In genomic region chr9:123863641-123864040, GRCm38 (mm10) we compare ENCODE assay signal across 24 mouse cellular contexts. TPM values are rescaled to one million over a fixed set of nuclear protein-coding genes. Genes with fewer than 3 reads are reported as not detected.
DNase-seq lines count a peak whose midpoint lies in the region; ATAC-seq and TF ChIP-seq lines count a peak whose summit lies in the region.
"Had no signal": no experiment of that assay in that cellular context is flagged by ENCODE, and none has a peak within 500 bp of the region (broad histone marks: within the 10 kb centered on the region; RNA-seq: fewer than 3 reads in every experiment).

No protein-coding gene starts in this region.

- no peak overlapping the region for H3K9ac ChIP-seq in liver, postnatal 0 days (replicated peaks)
- no peak overlapping the region for H3K9ac ChIP-seq in liver, embryonic 11.5 days (ENCODE audit: low read depth, low read length)
- H3K9ac ChIP-seq: forebrain, embryonic 13.5 days; forebrain, postnatal 0 days; heart, embryonic 15.5 days; hindbrain, embryonic 13.5 days had no signal

- no peak overlapping the region for H3K4me3 ChIP-seq in liver, postnatal 0 days (ENCODE audit: low read depth, low read length)
- no peak overlapping the region for H3K4me3 ChIP-seq in liver, embryonic 11.5 days (ENCODE audit: low read depth, low read length)
- H3K4me3 ChIP-seq: embryonic facial prominence, embryonic 10.5 days; forebrain, embryonic 13.5 days; heart, embryonic 15.5 days; hindbrain, embryonic 13.5 days had no signal

- H3K9me3 ChIP-seq in liver, postnatal 0 days (ENCODE audit: low read length): no peaks in the 10 kb centered on the region
- no peaks in the 10 kb centered on the region for H3K9me3 ChIP-seq in liver, embryonic 11.5 days (ENCODE audit: control insufficient read depth, low read length)
- H3K9me3 ChIP-seq: embryonic facial prominence, embryonic 10.5 days; forebrain, embryonic 13.5 days; heart, embryonic 15.5 days; hindbrain, embryonic 13.5 days had no signal

- no peak for TF ChIP-seq EP300 in liver, postnatal 0 days (IDR thresholded peaks at IDR 0.05; ENCODE audit: low read depth)

- no peaks in the 10 kb centered on the region for H3K36me3 ChIP-seq in liver, postnatal 0 days (replicated peaks; ENCODE audit: insufficient read depth, low read length)
- no peaks in the 10 kb centered on the region for H3K36me3 ChIP-seq in liver, embryonic 11.5 days (ENCODE audit: control insufficient read depth, insufficient read depth, low read length)
- H3K36me3 ChIP-seq: embryonic facial prominence, embryonic 10.5 days; heart, embryonic 15.5 days; hindbrain, embryonic 13.5 days had no signal

- no peak overlapping the region for H3K4me2 ChIP-seq in liver, postnatal 0 days (ENCODE audit: low read depth, low read length)
- no peak overlapping the region for H3K4me2 ChIP-seq in liver, embryonic 11.5 days
- H3K4me2 ChIP-seq: forebrain, embryonic 13.5 days; heart, embryonic 11.5 days; heart, embryonic 15.5 days; hindbrain, embryonic 13.5 days had no signal

- intact Hi-C loops in gastrocnemius, postnatal 36 days (cut with DNase I): no loop called here

- no peaks in the 10 kb centered on the region for H3K27me3 ChIP-seq in liver, postnatal 0 days (ENCODE audit: insufficient read depth, low read length)
- H3K27me3 ChIP-seq in liver, embryonic 11.5 days (replicated peaks; ENCODE audit: control insufficient read depth, insufficient read depth, low read length): no peaks in the 10 kb centered on the region
- H3K27me3 ChIP-seq: forebrain, embryonic 13.5 days; heart, embryonic 15.5 days; hindbrain, embryonic 13.5 days had no signal

- WGBS in liver, postnatal 0 days (ENCODE audit: insufficient replicate concordance): 68% methylated on average over 1 of the region's 1 CpGs
- WGBS in liver, embryonic 11.5 days: 90% methylated on average over 1 of the region's 1 CpGs

- H3K4me1 ChIP-seq in liver, postnatal 0 days (ENCODE audit: insufficient read depth): no peaks in the 10 kb centered on the region
- H3K4me1 ChIP-seq in liver, embryonic 11.5 days (replicated peaks; ENCODE audit: control insufficient read depth, insufficient read depth, low read length): no peaks in the 10 kb centered on the region
- H3K4me1 ChIP-seq: embryonic facial prominence, embryonic 10.5 days; forebrain, embryonic 13.5 days; heart, embryonic 15.5 days; hindbrain, embryonic 13.5 days had no signal

- no peak for TF ChIP-seq CTCF in liver, postnatal 0 days (IDR thresholded peaks at IDR 0.05; ENCODE audit: low read depth)

- no peak for ATAC-seq in liver, postnatal 0 days
- ATAC-seq in liver, embryonic 11.5 days (replicated peaks; ENCODE audit: low FRiP score): no peak
- ATAC-seq in common myeloid progenitor, adult 5-6 weeks (replicated peaks; ENCODE audit: low read depth, poor library complexity, severe bottlenecking): 0 out of 2 replicates have a peak, but pooled peaks have one; percentile 18
- ATAC-seq in megakaryocyte progenitor cell, adult 5-6 weeks (replicated peaks; ENCODE audit: poor library complexity): peak; percentile 60
- ATAC-seq in activated CD4-positive, CD25-positive, alpha-beta regulatory T cell, adult 4 months: no peak
- ATAC-seq: forebrain, embryonic 13.5 days; forebrain, postnatal 0 days; hindbrain, postnatal 0 days; Patski had no signal

- DNase-seq in liver, postnatal 0 days: peak; percentile 10
- DNase-seq in liver, embryonic 11.5 days (ENCODE audit: low spot score): no peak
- no peak for DNase-seq in right cerebral cortex, postnatal 14 days
- DNase-seq in gastrocnemius, postnatal 36 days: no peak
- DNase-seq: adrenal gland, adult 8-10 months; cerebellum, adult 18-20 months; cerebellum, adult 9-11 months; cerebellum, postnatal 36 days; forebrain, postnatal 0 days; gastrocnemius, postnatal 14 days; heart, adult 18-20 months; heart, postnatal 14 days had no signal

- peak overlapping the region; percentile 71 for H3K27ac ChIP-seq in liver, postnatal 0 days (ENCODE audit: low read depth)
- H3K27ac ChIP-seq in liver, embryonic 11.5 days (ENCODE audit: low read depth, low read length): no peak overlapping the region
- H3K27ac ChIP-seq: embryonic facial prominence, embryonic 10.5 days; forebrain, embryonic 13.5 days; heart, embryonic 15.5 days; hindbrain, embryonic 13.5 days; hindbrain, postnatal 0 days had no signal

RNA-seq across cellular contexts. Expression of gene Xcr1, which starts 1.8 kb away (rescaled TPM):
- polyA plus RNA-seq in liver, postnatal 0 days (2015; fragmentation: Nextera tagmentation; extraction: Ambion mirVana): 0.11 TPM in 2 replicates
- polyA plus RNA-seq in liver, embryonic 11.5 days (2014; fragmentation: Nextera tagmentation; extraction: Ambion mirVana): not detected in 2 replicates
- total RNA-seq in common myeloid progenitor, adult 5-6 weeks (2017): not detected in 2 replicates
- total RNA-seq in megakaryocyte progenitor cell, adult 5-6 weeks (2015): 0.10 and 0.15 TPM in 2 replicates
- total RNA-seq in megakaryocyte progenitor cell, adult 5-6 weeks (2017): 0.37 and 0.54 TPM in 2 replicates
- under 1 TPM; 0.64 to 0.67 TPM for polyA plus RNA-seq in activated CD4-positive, CD25-positive, alpha-beta regulatory T cell, adult 4 months (2017; shearing (Covaris generic))
- not detected for total RNA-seq in gastrocnemius, postnatal 36 days (2021)
- total RNA-seq: forebrain, postnatal 0 days; gastrocnemius, adult 18-20 months; gastrocnemius, postnatal 14 days; hindbrain, postnatal 0 days had no signal
- polyA plus RNA-seq: embryonic facial prominence, embryonic 10.5 days; heart, embryonic 11.5 days; heart, embryonic 15.5 days had no signal

RNA-seq across cellular contexts. Expression of gene Fyco1, which starts 11.9 kb away (rescaled TPM):
- polyA plus RNA-seq in liver, postnatal 0 days (2015; fragmentation: Nextera tagmentation; extraction: Ambion mirVana): 3.3 and 4.3 TPM in 2 replicates
- 7.2 and 8.3 TPM in 2 replicates for polyA plus RNA-seq in liver, embryonic 11.5 days (2014; fragmentation: Nextera tagmentation; extraction: Ambion mirVana)
- total RNA-seq in common myeloid progenitor, adult 5-6 weeks (2017): 13.6 and 17.0 TPM in 2 replicates
- total RNA-seq in megakaryocyte progenitor cell, adult 5-6 weeks (2015): 13.0 and 16.4 TPM in 2 replicates
- total RNA-seq in megakaryocyte progenitor cell, adult 5-6 weeks (2017): 10.9 and 14.6 TPM in 2 replicates
- polyA plus RNA-seq in activated CD4-positive, CD25-positive, alpha-beta regulatory T cell, adult 4 months (2017; shearing (Covaris generic)): 10 to 100 TPM; 27.8 to 29.5 TPM
- total RNA-seq in gastrocnemius, postnatal 36 days (2021): 100 to 1,000 TPM; 170 to 201 TPM

RNA-seq across cellular contexts. Expression of gene Cxcr6, which starts 57.4 kb away (rescaled TPM):
- polyA plus RNA-seq in liver, postnatal 0 days (2015; fragmentation: Nextera tagmentation; extraction: Ambion mirVana): 0.49 and 0.56 TPM in 2 replicates
- polyA plus RNA-seq in liver, embryonic 11.5 days (2014; fragmentation: Nextera tagmentation; extraction: Ambion mirVana): 0.22 TPM in 1 of 2 replicates, not detected in the other
- total RNA-seq in common myeloid progenitor, adult 5-6 weeks (2017): 0.32 TPM in 1 of 2 replicates, not detected in the other
- not detected in 2 replicates for total RNA-seq in megakaryocyte progenitor cell, adult 5-6 weeks (2015)
- total RNA-seq in megakaryocyte progenitor cell, adult 5-6 weeks (2017): 0.21 TPM in 1 of 2 replicates, not detected in the other
- polyA plus RNA-seq in activated CD4-positive, CD25-positive, alpha-beta regulatory T cell, adult 4 months (2017; shearing (Covaris generic)): 100 to 1,000 TPM; 117 to 287 TPM
- not detected for total RNA-seq in gastrocnemius, postnatal 36 days (2021)
- total RNA-seq: adrenal gland, postnatal 4 days; forebrain, postnatal 0 days; hindbrain, postnatal 0 days had no signal
- polyA plus RNA-seq: forebrain, postnatal 0 days; hindbrain, postnatal 0 days had no signal

Comparison
In these comparisons a context has a peak if more than half of its experiments do, and no peak if none do; other contexts are left out.
1. ATAC-seq: peak in common myeloid progenitor, adult 5-6 weeks (single experiment) and megakaryocyte progenitor cell, adult 5-6 weeks (single experiment); none in liver, postnatal 0 days (single experiment), liver, embryonic 11.5 days (single experiment) and activated CD4-positive, CD25-positive, alpha-beta regulatory T cell, adult 4 months (single experiment).